Mouse (Mus musculus) thymus, postnatal 14 days (tissue): Measurements from ENCODE around the gene Vangl1.

ENCODE experiments used
- DNase-seq: peaks from one replicate; pipeline ENCODE4 v3.0.0; 2021

Vangl1 gene

GRCm38 (mm10) chr3:102140606-102141005 is 63.9 kb downstream of the Vangl1 start:
- DNase-seq, result no peak

GRCm38 (mm10) chr3:102138899-102139298 is 65.6 kb downstream of the Vangl1 start:
- DNase-seq, result no peak

- no peak for DNase-seq
These were observed 67.3 kb downstream of the Vangl1 start for GRCm38 (mm10) chr3:102137158-102137557.

- DNase-seq, result no peak
These were observed 68.9 kb downstream of the Vangl1 start for GRCm38 (mm10) chr3:102135389-102136113.

GRCm38 (mm10) chr3:102131627-102132324 is 72.7 kb downstream of the Vangl1 start:
- DNase-seq, result no peak

GRCm38 (mm10) chr3:102130478-102130877 is 74.0 kb downstream of the Vangl1 start:
- DNase-seq, result no peak

GRCm38 (mm10) chr3:102128242-102128641 is 76.3 kb downstream of the Vangl1 start:
- no peak for DNase-seq

GRCm38 (mm10) chr3:102127114-102127513 is 77.4 kb downstream of the Vangl1 start:
- DNase-seq, result no peak

- DNase-seq, result no peak
These were observed 78.9 kb downstream of the Vangl1 start for GRCm38 (mm10) chr3:102125546-102125945.

GRCm38 (mm10) chr3:102123654-102124053 is 80.8 kb downstream of the Vangl1 start:
- DNase-seq, result no peak

- no peak for DNase-seq
These were observed 82.4 kb downstream of the Vangl1 start for GRCm38 (mm10) chr3:102122046-102122445.

- DNase-seq, result no peak
These were observed 83.5 kb downstream of the Vangl1 start for GRCm38 (mm10) chr3:102120947-102121346.

- DNase-seq, result no peak
These were observed 92.4 kb downstream of the Vangl1 start for GRCm38 (mm10) chr3:102111979-102112599.

GRCm38 (mm10) chr3:102108201-102108600 is 96.3 kb downstream of the Vangl1 start:
- DNase-seq, result no peak

GRCm38 (mm10) chr3:102103811-102104565 is 100.5 kb downstream of the Vangl1 start:
- no peak for DNase-seq
